Mouse (Mus musculus) CH12F3 (cell line): Measurements from ENCODE around the gene Lime1.

Experiments used
- in situ Hi-C: fragments of 300-500 bp; cut with MboI; formaldehyde crosslinking; loops from 2 replicates; pipeline ENCODE4 v1.14.3; 2020; ENCODE audit warnings: low sequenced_read_pairs

The Lime1 gene

GRCm38 (mm10) chr2:181390136-181390870 lies 10.4 kb downstream of the Lime1 start:
- in situ Hi-C loops = loop anchor here (10.0 kb wide), 1 partner anchor 184 kb away; no protein-coding TSS in a partner anchor

- in situ Hi-C loops = loop anchor here (10.0 kb wide), 1 partner anchor 184 kb away; no protein-coding TSS in a partner anchor
These were observed 11.1 kb downstream of the Lime1 start for GRCm38 (mm10) chr2:181391022-181391421.

- in situ Hi-C loops = loop anchor here (10.0 kb wide), 1 partner anchor 183 kb away; no protein-coding TSS in a partner anchor
These were observed 11.7 kb downstream of the Lime1 start for GRCm38 (mm10) chr2:181391541-181391940.

- in situ Hi-C loops = loop anchor here (10.0 kb wide), 1 partner anchor 182 kb away; no protein-coding TSS in a partner anchor
These were observed 12.8 kb downstream of the Lime1 start for GRCm38 (mm10) chr2:181392600-181393213.

- in situ Hi-C loops = loop anchor here (10.0 kb wide), 1 partner anchor 181 kb away; no protein-coding TSS in a partner anchor
These were observed 14.2 kb downstream of the Lime1 start for GRCm38 (mm10) chr2:181394086-181394485.

GRCm38 (mm10) chr2:181397207-181397761 lies 17.4 kb downstream of the Lime1 start:
- in situ Hi-C loops = loop anchor here (10.0 kb wide), 1 partner anchor 178 kb away; no protein-coding TSS in a partner anchor

- in situ Hi-C loops = loop anchor here (5.0 kb wide), 1 partner anchor 96 kb away; the partner anchor contains the start of gene Tpd52l2
These were observed 21.6 kb downstream of the Lime1 start for GRCm38 (mm10) chr2:181401497-181401896.

GRCm38 (mm10) chr2:181403722-181404121 lies 23.8 kb downstream of the Lime1 start:
- in situ Hi-C loops = loop anchor here (5.0 kb wide), 1 partner anchor 94 kb away; the partner anchor contains the start of gene Tpd52l2

GRCm38 (mm10) chr2:181409643-181410042 lies 29.8 kb downstream of the Lime1 start:
- in situ Hi-C loops = no loop called here

- in situ Hi-C loops = no loop called here
These were observed 31.0 kb downstream of the Lime1 start for GRCm38 (mm10) chr2:181410760-181411473.

- in situ Hi-C loops = no loop called here
These were observed 33.3 kb downstream of the Lime1 start for GRCm38 (mm10) chr2:181413141-181413540.

GRCm38 (mm10) chr2:181415945-181416344 lies 36.1 kb downstream of the Lime1 start:
- in situ Hi-C loops = no loop called here

GRCm38 (mm10) chr2:181419359-181419758 lies 39.5 kb downstream of the Lime1 start:
- in situ Hi-C loops = no loop called here

- in situ Hi-C loops = no loop called here
These were observed 40.5 kb downstream of the Lime1 start for GRCm38 (mm10) chr2:181420426-181420825.

GRCm38 (mm10) chr2:181420903-181421638 lies 41.2 kb downstream of the Lime1 start:
- in situ Hi-C loops = no loop called here

- in situ Hi-C loops = no loop called here
These were observed 44.0 kb downstream of the Lime1 start for GRCm38 (mm10) chr2:181423834-181424233.
